Mouse (Mus musculus) G1E (cell line): ENCODE results near the gene Tmem50a. TPM values are rescaled to one million over a fixed set of nuclear protein-coding genes. Genes with fewer than 3 reads are reported as not detected.

Experiments used
- ATAC-seq: 2 replicates; pipeline ENCODE4 v1.8.0; 2016; ENCODE audit warnings: mild to moderate bottlenecking; ENCODE audit not compliant: insufficient number of reproducible peaks, poor library complexity, low FRiP score, severe bottlenecking; ENCODE audit errors: extremely low read depth
- DNase-seq: peaks from one replicate; pipeline ENCODE4 v3.0.0; 2012; ENCODE audit warnings: low spot score
- H3K27me3 ChIP-seq: 2 replicates; pipeline ENCODE4 v1.6.1; 2012; ENCODE audit warnings: mild to moderate bottlenecking, low read length, inconsistent platforms; ENCODE audit not compliant: insufficient read depth
- H3K36me3 ChIP-seq: replicated peaks from 2 replicates; pipeline ENCODE3; 2012; ENCODE audit warnings: mild to moderate bottlenecking, inconsistent platforms
- H3K4me1 ChIP-seq: 2 replicates; pipeline ENCODE4 v1.6.1; 2012; ENCODE audit warnings: low read depth, low read length, inconsistent platforms, mixed read lengths; ENCODE audit not compliant: insufficient read depth
- H3K4me3 ChIP-seq: 2 replicates; pipeline ENCODE4 v1.5.1; 2012; ENCODE audit warnings: low read depth, mild to moderate bottlenecking, inconsistent platforms, low read length, moderate library complexity, mixed read lengths
- H3K9me3 ChIP-seq: replicated peaks from 2 replicates; pipeline ENCODE4 v1.6.1; 2012; ENCODE audit warnings: inconsistent platforms
- CTCF ChIP-seq: IDR thresholded peaks from 2 replicates; pipeline ENCODE4 v1.5.1; 2012; ENCODE audit warnings: low read depth, low read length, inconsistent platforms, mixed read lengths
- GATA1 ChIP-seq: IDR thresholded peaks from 2 replicates; pipeline ENCODE4 v1.6.1; 2012; ENCODE audit warnings: borderline replicate concordance, low read length, inconsistent platforms, mixed read lengths
- GATA2 ChIP-seq: IDR thresholded peaks from 2 replicates; pipeline ENCODE4 v1.6.1; 2012; ENCODE audit warnings: low read depth, low read length, inconsistent platforms, borderline replicate concordance
- POLR2AphosphoS5 ChIP-seq: IDR thresholded peaks from 2 replicates; pipeline ENCODE4 v1.6.1; 2012; ENCODE audit warnings: low read depth, low read length, inconsistent platforms; ENCODE audit not compliant: insufficient replicate concordance
- TAL1 ChIP-seq: conservative IDR thresholded peaks from 2 replicates; pipeline ENCODE4 v1.6.1; 2012; ENCODE audit warnings: low read depth, low read length, inconsistent platforms, mixed read lengths
- polyA plus RNA-seq: library from polyadenylated mRNA; stranded (reverse); fragments of >175 nt; gene quantifications from 2 replicates; pipeline ENCODE4 v1.2.3, GENCODE M21; 2012
- total RNA-seq, 2 experiments: library from RNA; stranded (forward) in 1 of 2; stranded (reverse) in 1 of 2; fragments of 200-1000 nt in 1 of 2; fragments of >200 nt in 1 of 2; fragmentation: Nextera tagmentation in 1 of 2; gene quantifications; 2 replicates each; pipeline ENCODE4 v1.2.3; 2014 to 2017

Tmem50a gene
- total and polyA plus RNA-seq, 3 experiments, result 10.3 to 218 (median 174) TPM

GRCm38 (mm10) chr4:134863937-134864729 lies 50.7 kb downstream of the Tmem50a start, which contains the start of gene Rhd:
TSS of gene Rhd (plus strand) at chr4:134864536.
- DNase-seq, result peak; percentile 54
- Histone ChIP-seq H3K36me3 (no peaks in the 10 kb centered on the region), H3K4me1 (peaks cover 80% of the 10 kb centered on the region), H3K9me3 (no peaks in the 10 kb centered on the region), H3K4me3 (peak within 1 kb of the TSS; percentile 70), H3K27me3 (no peaks in the 10 kb centered on the region)
- TF ChIP-seq TAL1 (peak; percentile 45; the same call in 1 of the 2 replicates), GATA1 (no peak)
- peak; percentile 29 for ATAC-seq

DNA sequence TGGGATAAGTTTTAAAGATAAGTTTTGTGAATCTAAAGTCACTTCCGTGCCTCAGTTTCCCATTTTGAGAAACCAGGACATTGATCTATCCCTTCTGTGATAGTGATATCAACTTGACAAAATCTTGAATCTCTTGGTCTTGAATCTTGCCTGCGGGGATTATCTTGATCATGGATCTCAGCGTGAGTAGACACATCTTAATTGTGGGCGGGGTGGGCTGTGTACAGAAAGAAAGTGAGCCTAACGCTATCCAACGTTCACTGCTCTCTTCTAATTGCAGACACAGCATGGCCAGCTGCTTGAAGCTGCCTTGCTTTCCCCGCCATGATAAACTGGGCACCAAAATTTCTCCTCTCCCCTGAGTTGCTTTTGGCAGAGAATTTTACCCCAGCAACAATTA lies 51.8 kb downstream of the Tmem50a start:
- no peaks in the 10 kb centered on the region for H3K27me3 ChIP-seq
- DNase-seq, result no peak
- no peaks in the 10 kb centered on the region for H3K36me3 ChIP-seq
- no peak for ATAC-seq
- H3K4me1 ChIP-seq, result peaks cover 73% of the 10 kb centered on the region
- no peak overlapping the region; the same call in 1 of the 2 replicates for H3K4me3 ChIP-seq
- TF ChIP-seq TAL1, result no peak
- no peak for TF ChIP-seq GATA1
- no peak for TF ChIP-seq GATA2
- no peak for TF ChIP-seq CTCF
- no peak for TF ChIP-seq POLR2AphosphoS5
- H3K9me3 ChIP-seq, result no peaks in the 10 kb centered on the region

DNA sequence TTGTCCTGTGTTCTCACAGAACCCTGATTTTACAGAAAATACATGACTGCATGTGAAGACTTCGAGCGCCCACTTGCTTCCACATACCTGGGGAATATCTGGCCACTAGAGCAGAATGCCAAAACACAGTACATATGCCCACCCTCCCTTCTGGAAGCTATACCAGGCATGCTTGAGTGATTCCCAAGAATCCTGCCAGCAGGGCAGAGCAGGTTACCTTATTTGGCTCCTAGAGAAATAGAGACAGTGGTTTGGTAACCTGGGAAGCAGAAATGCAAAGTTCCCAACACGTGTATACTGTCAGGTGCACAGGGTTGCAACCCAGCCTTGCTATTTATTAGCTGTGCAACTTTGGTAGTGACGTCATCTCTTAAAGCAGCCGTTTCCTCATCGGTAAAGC lies 52.9 kb downstream of the Tmem50a start:
- H3K27me3 ChIP-seq, result no peaks in the 10 kb centered on the region
- H3K9me3 ChIP-seq, result no peaks in the 10 kb centered on the region
- no peak overlapping the region for H3K4me3 ChIP-seq
- TF ChIP-seq GATA1 (no peak), TAL1 (no peak), POLR2AphosphoS5 (no peak), CTCF (no peak), GATA2 (no peak)
- ATAC-seq (no peak), DNase-seq (no peak)
- H3K36me3 ChIP-seq, result no peaks in the 10 kb centered on the region
- peaks cover 66% of the 10 kb centered on the region for H3K4me1 ChIP-seq

DNA sequence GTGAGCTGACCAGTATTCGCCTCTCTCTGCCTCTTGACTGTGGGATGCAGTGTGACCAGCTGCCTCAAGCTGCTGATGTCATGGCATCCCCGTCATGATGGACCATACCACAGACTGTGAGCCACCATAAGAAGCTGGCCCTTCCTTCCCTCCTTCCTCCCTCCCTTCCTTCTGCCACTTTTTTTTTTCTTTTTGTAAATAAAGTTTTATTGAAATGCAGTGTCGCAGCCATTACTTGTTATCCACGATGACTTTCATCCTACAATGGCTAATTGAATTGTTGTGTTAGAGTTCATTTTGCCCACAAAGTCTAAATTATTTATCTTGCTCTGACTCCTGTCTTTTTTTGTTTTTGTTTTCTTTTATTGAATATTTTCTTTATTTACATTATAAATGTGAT lies 56.3 kb downstream of the Tmem50a start:
- no peak overlapping the region for H3K4me3 ChIP-seq
- H3K27me3 ChIP-seq, result no peaks in the 10 kb centered on the region
- ATAC-seq (no peak), DNase-seq (no peak)
- peaks cover 67% of the 10 kb centered on the region for H3K4me1 ChIP-seq
- H3K36me3 ChIP-seq, result no peaks in the 10 kb centered on the region
- H3K9me3 ChIP-seq, result no peaks in the 10 kb centered on the region
- TF ChIP-seq CTCF, result no peak
- TF ChIP-seq GATA1, result no peak
- no peak for TF ChIP-seq TAL1
- no peak for TF ChIP-seq GATA2
- TF ChIP-seq POLR2AphosphoS5, result no peak

- ATAC-seq (no peak), DNase-seq (no peak)
- no peaks in the 10 kb centered on the region for H3K9me3 ChIP-seq
- no peaks in the 10 kb centered on the region for H3K27me3 ChIP-seq
- H3K4me3 ChIP-seq, result no peak overlapping the region
- H3K4me1 ChIP-seq, result peaks cover 53% of the 10 kb centered on the region
- TF ChIP-seq POLR2AphosphoS5, result no peak
- no peak for TF ChIP-seq TAL1
- TF ChIP-seq CTCF, result no peak
- no peak for TF ChIP-seq GATA2
- no peak for TF ChIP-seq GATA1
- peaks cover 3% of the 10 kb centered on the region for H3K36me3 ChIP-seq
Observed at GRCm38 (mm10) chr4:134856501-134856900, 58.3 kb downstream of the Tmem50a start.

GRCm38 (mm10) chr4:134856056-134856455 lies 58.8 kb downstream of the Tmem50a start:
- H3K4me1 ChIP-seq, result peaks cover 56% of the 10 kb centered on the region
- H3K9me3 ChIP-seq, result no peaks in the 10 kb centered on the region
- TF ChIP-seq TAL1 (no peak), POLR2AphosphoS5 (no peak), CTCF (no peak)
- no peaks in the 10 kb centered on the region for H3K27me3 ChIP-seq
- no peak overlapping the region for H3K4me3 ChIP-seq
- ATAC-seq (no peak), DNase-seq (no peak)
- H3K36me3 ChIP-seq, result peaks cover 3% of the 10 kb centered on the region

DNA sequence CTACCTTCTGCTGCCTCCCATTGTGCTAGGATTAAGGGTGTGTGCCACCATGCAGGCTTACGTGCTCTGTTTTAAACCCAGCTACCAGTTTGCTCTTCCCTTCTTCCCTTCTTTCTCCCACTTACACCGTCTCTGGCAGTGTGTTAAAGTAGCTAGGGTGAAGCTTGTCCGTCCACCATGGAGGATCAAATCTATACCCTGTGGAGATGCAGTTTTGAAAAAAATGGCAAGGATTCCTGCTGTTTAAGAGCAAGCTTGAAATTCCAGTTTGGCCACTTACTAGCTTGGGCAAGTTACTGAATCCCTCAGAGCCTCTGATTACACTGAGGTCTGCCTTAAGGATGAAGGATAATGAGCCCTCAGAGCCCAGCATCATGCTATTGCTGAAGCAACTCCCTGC lies 59.5 kb downstream of the Tmem50a start:
- H3K9me3 ChIP-seq, result no peaks in the 10 kb centered on the region
- no peak for TF ChIP-seq POLR2AphosphoS5
- TF ChIP-seq GATA1, result no peak
- TF ChIP-seq CTCF, result no peak
- no peak for TF ChIP-seq GATA2
- no peak for TF ChIP-seq TAL1
- no peak overlapping the region for H3K4me3 ChIP-seq
- H3K27me3 ChIP-seq, result no peaks in the 10 kb centered on the region
- H3K4me1 ChIP-seq, result peaks cover 56% of the 10 kb centered on the region
- DNase-seq (no peak), ATAC-seq (no peak)
- H3K36me3 ChIP-seq, result peaks cover 7% of the 10 kb centered on the region
